Mouse (Mus musculus): Measurements from ENCODE around the gene Arhgef25.

DNA sequence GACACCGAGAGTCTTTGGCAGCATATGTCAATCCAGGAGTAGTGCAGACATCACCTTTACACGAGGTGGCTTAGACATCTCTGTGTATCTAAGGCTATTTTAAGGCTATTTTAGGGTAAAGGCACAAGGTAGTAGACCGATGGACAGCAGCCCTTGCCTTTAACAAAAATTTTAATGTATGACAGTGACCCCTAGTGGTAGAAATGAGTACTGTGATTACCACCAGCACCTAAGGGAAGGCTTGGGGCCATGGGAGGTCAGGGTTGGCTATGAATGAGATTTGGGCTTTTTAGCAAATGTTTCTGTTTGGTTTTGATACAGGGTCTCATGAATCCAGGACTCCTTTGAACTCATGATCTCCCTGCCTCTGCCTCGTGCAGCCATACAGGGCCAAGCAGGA is 39.0 kb upstream of the Arhgef25 start:
- TF ChIP-seq CTCF (IDR thresholded peaks at IDR 0.05; ENCODE audit: extremely low read depth, insufficient read depth, insufficient read length, insufficient replicate concordance) (peak; percentile 12; the same call in 1 of the 2 replicates), POLR2A (IDR thresholded peaks at IDR 0.05; ENCODE audit: low read depth, low read length) (no peak)

Measured in spleen, adult 2 months (tissue).